Mouse (Mus musculus) forebrain, embryonic 15.5 days (tissue): ENCODE measurements around the gene Atg16l1. TPM values are rescaled to one million over a fixed set of nuclear protein-coding genes. Genes with fewer than 3 reads are reported as not detected.

ENCODE experiments used
- ATAC-seq: fragments of 200-750 bp; cut with Nextera tagmentation; replicated peaks from 2 replicates; pipeline ENCODE4 v1.8.0; 2017; ENCODE audit warnings: mild to moderate bottlenecking, moderate TSS enrichment, moderate library complexity
- H3K27ac ChIP-seq: fragments of 300-500 bp; sonication (generic); replicated peaks from 2 replicates; pipeline ENCODE4 v1.5.1; 2015; ENCODE audit warnings: mild to moderate bottlenecking, inconsistent platforms
- H3K27me3 ChIP-seq: fragments of 300-500 bp; sonication (generic); 2 replicates; pipeline ENCODE4 v1.6.1; 2015; ENCODE audit warnings: inconsistent platforms
- H3K36me3 ChIP-seq: fragments of 300-500 bp; sonication (generic); 2 replicates; pipeline ENCODE4 v1.6.1; 2015; ENCODE audit warnings: mild to moderate bottlenecking, inconsistent platforms
- H3K4me1 ChIP-seq: fragments of 300-500 bp; sonication (generic); 2 replicates; pipeline ENCODE4 v1.6.1; 2015; ENCODE audit warnings: inconsistent platforms
- H3K4me2 ChIP-seq: fragments of 300-500 bp; sonication (generic); replicated peaks from 2 replicates; pipeline ENCODE4 v1.6.1; 2015; ENCODE audit warnings: mild to moderate bottlenecking, inconsistent platforms
- H3K4me3 ChIP-seq: fragments of 300-500 bp; sonication (generic); 2 replicates; pipeline ENCODE4 v1.5.1; 2015; ENCODE audit warnings: mild to moderate bottlenecking, inconsistent platforms
- H3K9ac ChIP-seq: fragments of 300-500 bp; sonication (generic); replicated peaks from 2 replicates; pipeline ENCODE4 v1.6.1; 2015; ENCODE audit warnings: mild to moderate bottlenecking, inconsistent platforms
- H3K9me3 ChIP-seq: fragments of 300-500 bp; sonication (generic); 2 replicates; pipeline ENCODE4 v1.6.1; 2016; ENCODE audit warnings: inconsistent platforms
- WGBS: fragments of 180-500 bp; shearing (Covaris S2); methylation state at CpG from one replicate; pipeline ENCODE4 v1.1.7; 2015; ENCODE audit warnings: mixed read lengths; 5-methylcytosine and 5-hydroxymethylcytosine counted together
- polyA plus RNA-seq: library from polyadenylated mRNA; unstranded; fragments of >200 nt; fragmentation: Nextera tagmentation; extraction: Ambion mirVana; gene quantifications from 2 replicates; pipeline ENCODE4 v1.2.1, GENCODE M21; 2015

Atg16l1 gene
- polyA plus RNA-seq, 1 experiment from 2014 or later, result 64.0 TPM

DNA sequence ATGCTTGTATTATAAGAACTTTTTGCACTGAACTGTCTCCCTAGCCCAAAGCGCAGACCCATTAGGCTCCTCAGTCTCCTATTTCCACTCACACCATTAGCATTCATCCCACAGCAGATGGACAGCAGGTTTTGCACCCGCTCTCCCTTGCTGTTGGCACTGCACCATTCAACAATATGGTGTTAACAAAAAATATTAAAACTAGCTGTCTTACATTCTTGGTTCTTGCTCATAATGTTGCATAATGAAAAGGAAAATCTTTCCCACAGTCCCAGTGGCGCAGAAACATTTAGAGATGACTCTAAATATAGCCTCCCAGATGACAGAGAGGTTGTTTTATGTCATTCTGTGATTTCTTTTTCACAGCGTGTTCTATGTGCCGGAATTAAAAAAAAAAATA, 22.5 kb upstream of the Atg16l1 start:
- no peak overlapping the region for H3K4me3 ChIP-seq

DNA sequence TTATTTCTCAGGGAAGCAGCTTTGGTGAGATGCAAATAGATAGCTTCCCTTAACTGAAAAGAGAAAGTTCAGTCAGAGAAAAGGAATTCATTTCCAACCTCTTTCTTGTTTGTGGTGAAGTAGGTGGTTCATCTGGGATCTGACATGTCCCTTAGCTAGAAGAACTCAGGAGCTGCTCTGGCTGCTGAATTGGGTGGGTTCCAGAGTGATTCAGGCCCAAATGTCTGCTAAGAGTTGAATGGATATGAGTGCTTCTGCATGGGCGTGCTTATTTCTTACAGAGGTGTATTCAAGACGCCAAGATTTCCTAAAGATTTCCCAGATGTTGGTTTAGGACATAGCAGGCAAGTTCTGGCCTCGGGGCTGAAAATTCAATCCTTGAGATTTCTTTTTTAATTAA, 21.5 kb upstream of the Atg16l1 start:
- no peaks in the 10 kb centered on the region for H3K27me3 ChIP-seq
- peaks cover 8% of the 10 kb centered on the region; the same call in 1 of the 2 replicates for H3K4me1 ChIP-seq
- no peak overlapping the region for H3K4me3 ChIP-seq
- H3K27ac ChIP-seq, result no peak overlapping the region
- H3K9me3 ChIP-seq, result no peaks in the 10 kb centered on the region
- H3K4me2 ChIP-seq, result no peak overlapping the region
- H3K36me3 ChIP-seq, result no peaks in the 10 kb centered on the region
- 84% methylated on average over 3 of the region's 3 CpGs for WGBS
- H3K9ac ChIP-seq, result no peak overlapping the region
- no peak for ATAC-seq

More for the DNA sequence above, 22.5 kb upstream of the Atg16l1 start:
- no peaks in the 10 kb centered on the region for H3K36me3 ChIP-seq
- 0 out of 2 replicates have a peak, but pooled peaks have one; percentile 41 for ATAC-seq
- peaks cover 8% of the 10 kb centered on the region; the same call in 1 of the 2 replicates for H3K4me1 ChIP-seq
- 0 out of 2 replicates have a peak overlapping the region, but pooled peaks have one; percentile 24 for H3K27ac ChIP-seq
- no peak overlapping the region for H3K9ac ChIP-seq
- no peaks in the 10 kb centered on the region for H3K9me3 ChIP-seq
- 62% methylated on average over 5 of the region's 5 CpGs for WGBS
- no peak overlapping the region for H3K4me2 ChIP-seq
- no peaks in the 10 kb centered on the region for H3K27me3 ChIP-seq

DNA sequence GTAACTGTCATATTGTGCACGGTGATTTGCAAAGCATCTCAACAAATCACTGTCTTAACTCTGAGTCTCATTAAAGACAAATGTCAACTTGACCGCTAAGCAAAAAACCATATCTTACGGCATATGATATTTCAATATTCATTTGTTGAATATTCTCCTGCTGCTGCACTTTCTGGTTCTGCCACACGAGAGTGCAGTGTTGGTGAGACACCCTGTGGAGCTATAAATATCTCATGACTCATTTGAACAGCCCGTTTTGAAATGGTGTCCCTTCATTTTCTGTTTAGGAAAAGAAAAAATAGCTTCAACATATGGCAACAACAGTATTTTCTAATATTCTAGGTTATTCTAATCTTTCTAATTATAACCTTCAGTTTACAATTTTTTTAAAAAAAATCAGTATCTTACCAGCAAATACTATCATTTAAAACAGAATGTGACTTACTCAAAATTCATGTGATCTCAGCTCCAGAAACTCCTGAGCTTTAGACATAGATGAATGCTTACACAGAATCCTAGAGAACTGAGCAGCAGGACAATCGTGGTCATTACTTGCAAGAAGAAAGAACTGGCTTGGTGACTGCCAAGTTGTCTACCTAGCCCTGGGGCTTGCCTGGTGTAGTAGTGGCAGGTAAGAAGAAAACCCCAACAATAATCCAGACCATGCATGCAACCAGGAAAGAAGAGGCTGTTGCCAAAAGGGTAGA, 14.9 kb upstream of the Atg16l1 start:
- Histone ChIP-seq H3K4me3 (no peak overlapping the region), H3K27me3 (no peaks in the 10 kb centered on the region), H3K4me1 (no peaks in the 10 kb centered on the region), H3K9ac (no peak overlapping the region), H3K4me2 (no peak overlapping the region), H3K27ac (no peak overlapping the region), H3K36me3 (no peaks in the 10 kb centered on the region), H3K9me3 (no peaks in the 10 kb centered on the region)
- ATAC-seq, result no peak
- 83% methylated on average over 6 of the region's 6 CpGs for WGBS

DNA sequence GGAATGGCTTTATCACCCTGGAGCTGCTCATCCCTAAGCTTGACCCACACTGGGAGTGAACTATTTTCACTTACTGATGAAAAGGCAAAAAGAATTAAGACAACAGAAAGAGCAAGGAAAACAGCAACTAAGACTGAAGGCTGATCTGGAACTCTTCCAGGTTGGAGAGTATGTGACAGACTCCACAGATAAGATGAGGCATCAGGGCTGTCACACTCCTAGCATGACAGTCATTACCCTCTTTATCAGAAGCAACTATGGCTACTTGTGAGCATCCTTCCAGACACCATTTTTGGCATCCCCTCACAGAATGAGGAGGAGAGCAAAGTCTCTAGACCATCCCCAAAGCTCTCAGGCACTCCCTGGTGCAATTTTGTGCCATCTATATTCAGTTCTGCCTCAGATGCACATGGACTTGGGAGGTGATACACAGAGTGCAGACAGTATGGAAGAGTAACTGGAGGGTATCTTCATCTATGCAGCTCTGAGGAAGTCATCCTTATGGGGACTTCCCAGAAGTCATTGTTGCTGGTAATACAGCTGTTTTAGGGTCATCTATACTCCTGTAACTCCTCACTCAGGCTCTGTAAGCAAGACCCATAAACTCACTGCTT, 6.2 kb upstream of the Atg16l1 start:
- no peak overlapping the region for H3K4me3 ChIP-seq
- H3K27me3 ChIP-seq, result no peaks in the 10 kb centered on the region
- no peak for ATAC-seq
- H3K4me1 ChIP-seq, result no peaks in the 10 kb centered on the region
- H3K36me3 ChIP-seq, result no peaks in the 10 kb centered on the region
- H3K4me2 ChIP-seq, result no peak overlapping the region
- no peaks in the 10 kb centered on the region for H3K9me3 ChIP-seq
- H3K9ac ChIP-seq, result no peak overlapping the region
- no peak overlapping the region for H3K27ac ChIP-seq

DNA sequence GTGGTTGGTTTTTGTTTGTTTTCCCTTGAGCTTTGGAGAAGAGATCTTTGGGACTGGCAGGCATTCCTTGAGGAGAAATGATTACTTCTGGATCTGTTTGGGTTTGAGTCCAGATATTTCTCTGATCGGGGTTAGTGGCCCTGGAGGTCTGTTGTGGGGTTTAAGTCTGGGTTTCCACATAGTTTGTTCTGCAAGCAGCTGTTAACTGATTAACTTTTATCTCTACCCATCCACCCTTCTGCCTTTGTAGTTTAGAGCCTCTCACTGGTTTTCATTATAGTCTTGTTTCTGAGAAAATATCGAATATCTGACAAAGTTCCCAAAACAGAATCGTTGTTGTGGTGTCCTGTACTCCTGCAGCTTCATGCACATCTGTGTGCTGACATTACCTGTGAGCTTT, 8.2 kb downstream of the Atg16l1 start:
- Histone ChIP-seq H3K9ac (no peak overlapping the region), H3K4me2 (no peak overlapping the region), H3K36me3 (peaks cover 90% of the 10 kb centered on the region), H3K27ac (no peak overlapping the region), H3K4me1 (no peaks in the 10 kb centered on the region), H3K4me3 (no peak overlapping the region), H3K9me3 (no peaks in the 10 kb centered on the region), H3K27me3 (no peaks in the 10 kb centered on the region)
- WGBS, result 91% methylated on average over 3 of the region's 3 CpGs
- ATAC-seq, result no peak

DNA sequence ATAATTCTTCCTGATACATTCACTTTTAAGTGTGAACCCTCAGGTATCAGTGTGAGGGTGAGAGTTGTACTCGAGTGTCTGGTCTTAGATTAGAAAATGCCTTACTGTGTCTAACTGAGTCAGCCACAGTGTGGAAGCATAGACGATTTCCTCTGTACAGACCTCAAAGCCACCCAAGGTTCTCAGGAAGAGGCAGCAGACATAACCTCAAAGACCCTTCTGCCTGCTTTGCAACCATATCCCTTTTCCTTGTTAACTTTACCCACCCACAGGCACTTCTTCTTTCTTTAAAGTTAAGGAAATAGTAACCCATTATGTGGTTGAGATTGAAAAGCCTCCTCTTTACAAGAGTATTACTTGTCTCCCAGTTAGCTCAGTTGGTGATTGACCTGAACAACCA, 10.1 kb downstream of the Atg16l1 start:
- no peak overlapping the region for H3K4me2 ChIP-seq
- H3K27ac ChIP-seq, result no peak overlapping the region
- no peak for ATAC-seq
- no peaks in the 10 kb centered on the region for H3K27me3 ChIP-seq
- no peak overlapping the region for H3K9ac ChIP-seq
- H3K36me3 ChIP-seq, result peaks cover 93% of the 10 kb centered on the region
- no peaks in the 10 kb centered on the region for H3K9me3 ChIP-seq
- WGBS, result 99% methylated on average over 2 of the region's 2 CpGs
- H3K4me1 ChIP-seq, result no peaks in the 10 kb centered on the region
- H3K4me3 ChIP-seq, result no peak overlapping the region

DNA sequence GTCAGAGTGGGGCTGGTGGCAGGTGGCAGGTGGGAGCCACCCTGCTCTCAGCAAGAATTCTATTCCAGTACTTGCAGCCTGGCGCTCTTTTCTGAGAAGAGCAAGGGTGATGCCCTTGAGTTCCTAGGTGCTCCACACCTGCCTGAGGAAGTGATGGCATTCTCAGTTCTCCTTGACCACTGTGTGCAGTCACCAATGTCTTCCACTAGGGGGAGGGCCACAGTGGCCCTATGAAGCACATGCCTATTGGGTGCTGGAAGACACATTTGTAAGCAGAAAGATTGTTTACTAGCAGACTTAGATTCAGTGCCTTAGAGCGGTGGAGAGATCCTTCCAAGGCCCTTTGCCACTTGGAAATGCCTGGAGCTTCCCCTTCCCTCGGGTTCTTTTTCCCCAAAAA, 10.6 kb downstream of the Atg16l1 start:
- H3K9me3 ChIP-seq, result no peaks in the 10 kb centered on the region
- H3K4me1 ChIP-seq, result no peaks in the 10 kb centered on the region
- ATAC-seq, result no peak
- H3K36me3 ChIP-seq, result peaks cover 93% of the 10 kb centered on the region
- no peaks in the 10 kb centered on the region for H3K27me3 ChIP-seq
- H3K9ac ChIP-seq, result no peak overlapping the region
- H3K27ac ChIP-seq, result no peak overlapping the region
- no peak overlapping the region for H3K4me2 ChIP-seq
- no peak overlapping the region for H3K4me3 ChIP-seq
- 95% methylated on average over 3 of the region's 3 CpGs for WGBS

DNA sequence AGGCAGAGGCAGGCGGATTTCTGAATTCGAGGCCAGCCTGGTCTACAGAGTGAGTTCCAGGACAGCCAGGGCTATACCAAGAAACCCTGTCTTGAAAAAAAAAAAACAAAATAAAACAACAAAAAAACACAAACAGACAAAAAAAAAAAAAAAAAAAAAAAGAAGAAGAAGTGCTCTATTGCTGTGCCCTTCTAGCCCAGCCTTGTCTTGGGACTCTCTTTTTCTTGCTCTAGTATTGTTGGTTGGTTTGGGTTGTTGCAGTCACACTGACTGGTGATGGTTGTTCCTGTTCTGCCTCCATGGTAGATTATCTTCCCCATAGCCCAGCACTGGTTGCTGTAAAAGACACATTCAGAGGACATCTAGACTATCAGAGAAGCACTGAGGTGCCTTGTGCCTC, 13.6 kb downstream of the Atg16l1 start:
- Histone ChIP-seq H3K4me1 (no peaks in the 10 kb centered on the region), H3K36me3 (peaks cover 90% of the 10 kb centered on the region), H3K9me3 (no peaks in the 10 kb centered on the region), H3K4me2 (no peak overlapping the region), H3K27ac (no peak overlapping the region), H3K9ac (no peak overlapping the region), H3K27me3 (no peaks in the 10 kb centered on the region), H3K4me3 (no peak overlapping the region)
- ATAC-seq, result no peak
- WGBS, result 100% methylated on average over 2 of the region's 2 CpGs

DNA sequence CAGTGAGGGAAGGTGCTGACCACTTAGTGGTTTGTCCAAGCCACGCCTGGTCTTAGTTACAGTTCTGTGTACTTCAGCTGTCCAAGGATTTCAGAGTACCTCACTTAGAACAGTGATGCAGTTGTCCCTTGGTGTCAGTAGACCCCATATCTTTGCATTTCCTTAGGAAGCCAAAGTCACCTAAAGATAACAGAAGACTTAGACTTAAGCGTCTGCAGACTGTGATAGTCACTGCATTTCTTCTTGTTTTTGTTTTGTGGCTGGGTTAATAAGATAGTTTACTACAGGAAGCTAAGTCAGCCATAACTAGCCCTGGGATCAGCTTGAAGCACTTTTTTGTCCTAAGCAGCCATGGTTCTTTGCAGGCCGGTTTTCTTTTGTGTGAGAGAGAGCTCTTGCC, 14.8 kb downstream of the Atg16l1 start:
- H3K9ac ChIP-seq, result no peak overlapping the region
- H3K27me3 ChIP-seq, result no peaks in the 10 kb centered on the region
- ATAC-seq, result no peak
- WGBS, result 98% methylated on average over 3 of the region's 3 CpGs
- no peaks in the 10 kb centered on the region for H3K4me1 ChIP-seq
- no peak overlapping the region for H3K4me2 ChIP-seq
- H3K4me3 ChIP-seq, result no peak overlapping the region
- no peak overlapping the region for H3K27ac ChIP-seq
- H3K9me3 ChIP-seq, result no peaks in the 10 kb centered on the region
- H3K36me3 ChIP-seq, result peaks cover 90% of the 10 kb centered on the region

DNA sequence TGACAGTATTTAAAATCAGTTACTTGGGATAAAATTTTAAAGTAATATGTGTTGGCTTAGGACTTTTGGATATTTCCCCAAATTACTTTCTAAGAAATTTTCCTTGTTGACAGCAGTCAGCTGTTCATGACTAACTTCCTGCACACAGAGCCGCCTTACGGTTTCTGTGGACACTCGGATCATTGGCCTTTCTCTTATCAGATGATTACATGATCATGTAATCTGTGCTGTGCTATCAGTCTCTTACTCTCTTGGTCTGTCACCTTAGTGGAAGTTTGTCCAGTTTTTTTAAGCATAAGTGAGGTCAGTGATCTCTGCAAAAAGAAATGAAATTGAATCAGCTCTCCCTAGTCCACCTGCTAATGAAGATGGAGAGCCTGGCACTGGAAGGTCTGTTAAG, 16.1 kb downstream of the Atg16l1 start:
- H3K9ac ChIP-seq, result no peak overlapping the region
- 95% methylated on average over 3 of the region's 3 CpGs for WGBS
- no peak for ATAC-seq

DNA sequence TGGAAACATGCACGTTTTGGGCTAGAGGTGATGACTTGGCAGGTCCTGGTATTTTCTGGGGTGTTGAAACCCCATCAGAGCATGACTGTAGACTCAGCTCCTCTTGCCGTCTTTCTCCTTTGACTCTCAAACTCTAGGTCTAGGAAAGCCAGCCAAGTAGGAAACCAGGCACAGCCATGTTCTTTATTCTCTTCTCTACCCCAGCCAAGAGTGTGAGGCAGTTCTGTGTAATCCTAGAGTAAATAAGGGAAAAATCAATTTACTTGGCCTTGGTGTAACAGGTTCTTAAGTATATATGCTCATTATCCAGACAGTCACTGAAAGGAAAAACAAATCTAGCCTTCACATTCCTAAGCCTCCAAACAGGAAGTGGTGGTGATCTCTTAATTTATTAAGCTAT, 17.7 kb downstream of the Atg16l1 start:
- Histone ChIP-seq H3K4me3 (no peak overlapping the region), H3K9ac (no peak overlapping the region), H3K4me1 (no peaks in the 10 kb centered on the region), H3K9me3 (no peaks in the 10 kb centered on the region), H3K36me3 (peaks cover 90% of the 10 kb centered on the region), H3K27ac (no peak overlapping the region), H3K27me3 (no peaks in the 10 kb centered on the region), H3K4me2 (no peak overlapping the region)
- no peak for ATAC-seq
- 86% methylated on average over 2 of the region's 2 CpGs for WGBS

More for the DNA sequence above, 16.1 kb downstream of the Atg16l1 start:
- Histone ChIP-seq H3K36me3 (peaks cover 90% of the 10 kb centered on the region), H3K4me1 (no peaks in the 10 kb centered on the region), H3K27ac (no peak overlapping the region), H3K9me3 (no peaks in the 10 kb centered on the region), H3K4me2 (no peak overlapping the region), H3K4me3 (no peak overlapping the region), H3K27me3 (no peaks in the 10 kb centered on the region)

DNA sequence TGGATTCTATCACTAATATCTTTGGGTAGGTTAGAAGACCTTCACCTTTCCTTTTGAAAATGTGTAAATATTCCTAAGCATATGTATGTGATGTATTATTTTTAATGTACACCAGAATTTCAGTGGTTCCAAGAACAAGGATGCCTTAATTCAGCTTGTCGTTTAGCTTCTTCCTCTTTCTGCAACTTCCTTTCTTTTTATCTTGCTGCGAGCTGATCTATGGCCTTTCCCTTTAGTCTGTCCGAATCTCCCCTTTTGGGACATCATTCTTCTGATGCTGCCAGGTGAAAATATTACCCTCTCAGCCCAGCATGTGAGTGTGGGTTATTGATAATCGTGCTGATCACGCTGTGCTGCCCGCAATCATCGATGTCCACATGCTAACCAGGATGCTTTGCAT, 19.2 kb downstream of the Atg16l1 start:
- H3K27ac ChIP-seq, result no peak overlapping the region
- no peak overlapping the region for H3K4me2 ChIP-seq
- peaks cover 94% of the 10 kb centered on the region for H3K36me3 ChIP-seq
- no peak for ATAC-seq
- H3K4me1 ChIP-seq, result no peaks in the 10 kb centered on the region
- no peaks in the 10 kb centered on the region for H3K9me3 ChIP-seq
- no peak overlapping the region for H3K4me3 ChIP-seq
- H3K27me3 ChIP-seq, result no peaks in the 10 kb centered on the region
- H3K9ac ChIP-seq, result no peak overlapping the region
- 95% methylated on average over 7 of the region's 7 CpGs for WGBS
